Mouse (Mus musculus): ENCODE measurements around the gene Stx2. TPM values are rescaled to one million over a fixed set of nuclear protein-coding genes. Genes with fewer than 3 reads are reported as not detected.
"Not testable (repeated sequence)": the region's sequence is repeated elsewhere in the genome, so short reads cannot be mapped to it uniquely, and the experiment has no call there.

Gene Stx2
- total RNA-seq, 2 experiments from 2014 or later = 18.2 to 24.4 TPM

- no peak for DNase-seq (ENCODE audit: low spot score in 2 of 2)
Measured at GRCm38 (mm10) chr5:129015020-129015419, 6.6 kb upstream of the Stx2 start.

GRCm38 (mm10) chr5:129010937-129011336 is 2.6 kb upstream of the Stx2 start:
- DNase-seq (ENCODE audit: low spot score in 2 of 2) = no peak

GRCm38 (mm10) chr5:129009577-129009976 is 1.2 kb upstream of the Stx2 start:
- DNase-seq (ENCODE audit: low spot score in 2 of 2) = no peak

- DNase-seq (ENCODE audit: low spot score in 2 of 2) = no peak
Measured at GRCm38 (mm10) chr5:129008008-129008407, 366 bp downstream of the Stx2 start.

- no peak for DNase-seq (ENCODE audit: low spot score in 2 of 2)
Measured at GRCm38 (mm10) chr5:129007105-129007957, 1.0 kb downstream of the Stx2 start.

GRCm38 (mm10) chr5:129006031-129006788 is 2.2 kb downstream of the Stx2 start:
- no peak for DNase-seq (ENCODE audit: low spot score in 2 of 2)

GRCm38 (mm10) chr5:129005416-129005815 is 3.0 kb downstream of the Stx2 start:
- no peak for DNase-seq (ENCODE audit: low spot score in 2 of 2)

GRCm38 (mm10) chr5:129002571-129003011 is 5.8 kb downstream of the Stx2 start:
- no peak for DNase-seq (ENCODE audit: low spot score in 2 of 2)

GRCm38 (mm10) chr5:129000706-129001468 is 7.5 kb downstream of the Stx2 start:
- no peak for DNase-seq (ENCODE audit: low spot score in 2 of 2)

GRCm38 (mm10) chr5:128987141-128987954 is 21.0 kb downstream of the Stx2 start:
- no peak for DNase-seq (ENCODE audit: low spot score in 2 of 2)

- no peak for DNase-seq (ENCODE audit: low spot score in 2 of 2)
Measured at GRCm38 (mm10) chr5:128985946-128986345, 22.4 kb downstream of the Stx2 start.

GRCm38 (mm10) chr5:128984536-128984935 is 23.8 kb downstream of the Stx2 start:
- DNase-seq (ENCODE audit: low spot score in 2 of 2) = no peak

- DNase-seq (ENCODE audit: low spot score in 2 of 2) = peak; percentile 74 to 77
Measured at GRCm38 (mm10) chr5:128981607-128982006, 26.8 kb downstream of the Stx2 start.

- no peak for DNase-seq (ENCODE audit: low spot score in 2 of 2)
Measured at GRCm38 (mm10) chr5:128980857-128981256, 27.5 kb downstream of the Stx2 start.

- no peak for DNase-seq (ENCODE audit: low spot score in 2 of 2)
Measured at GRCm38 (mm10) chr5:128978957-128979356, 29.4 kb downstream of the Stx2 start.

GRCm38 (mm10) chr5:128977466-128977865 is 30.9 kb downstream of the Stx2 start:
- DNase-seq (ENCODE audit: low spot score in 2 of 2) = not testable (repeated sequence)

GRCm38 (mm10) chr5:128976266-128976665 is 32.1 kb downstream of the Stx2 start:
- no peak for DNase-seq (ENCODE audit: low spot score in 2 of 2)

GRCm38 (mm10) chr5:128971298-128971697 is 37.1 kb downstream of the Stx2 start:
- peak; percentile 66 to 69 for DNase-seq (ENCODE audit: low spot score in 2 of 2)

GRCm38 (mm10) chr5:128970878-128971277 is 37.5 kb downstream of the Stx2 start:
- DNase-seq (ENCODE audit: low spot score in 2 of 2) = no peak

- no peak for DNase-seq (ENCODE audit: low spot score in 2 of 2)
Measured at GRCm38 (mm10) chr5:128964353-128964752, 44.0 kb downstream of the Stx2 start.

Data from adrenal gland, adult 18-20 months (tissue).